Mouse (Mus musculus): ENCODE results near the gene Ipo13. TPM values are rescaled to one million over a fixed set of nuclear protein-coding genes. Genes with fewer than 3 reads are reported as not detected.

The Ipo13 gene
- total RNA-seq, 2 experiments from 2014 or later, result 222 to 284 TPM

DNA sequence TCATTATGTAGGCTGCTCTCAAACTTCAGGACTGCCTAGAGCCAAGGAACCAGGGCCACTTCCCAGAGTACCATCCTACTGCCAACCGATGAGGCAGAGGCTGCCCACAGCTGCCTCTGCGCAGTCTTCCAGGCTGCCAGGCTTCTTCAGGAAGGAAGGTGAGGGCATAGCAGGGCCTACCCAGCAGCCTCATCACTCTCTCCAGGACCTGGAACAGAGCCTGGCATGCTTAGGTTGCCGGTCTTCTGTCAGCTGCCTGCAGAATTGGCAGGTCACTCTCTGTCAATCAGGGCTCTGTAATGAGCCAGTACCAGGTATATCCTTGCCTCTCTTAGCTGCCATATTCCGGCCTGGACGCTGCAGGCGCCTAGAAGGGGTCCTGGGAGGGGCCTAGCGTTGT is 64.6 kb downstream of the Ipo13 start:
- intact Hi-C loops (cut with DNase I), result no loop called here

DNA sequence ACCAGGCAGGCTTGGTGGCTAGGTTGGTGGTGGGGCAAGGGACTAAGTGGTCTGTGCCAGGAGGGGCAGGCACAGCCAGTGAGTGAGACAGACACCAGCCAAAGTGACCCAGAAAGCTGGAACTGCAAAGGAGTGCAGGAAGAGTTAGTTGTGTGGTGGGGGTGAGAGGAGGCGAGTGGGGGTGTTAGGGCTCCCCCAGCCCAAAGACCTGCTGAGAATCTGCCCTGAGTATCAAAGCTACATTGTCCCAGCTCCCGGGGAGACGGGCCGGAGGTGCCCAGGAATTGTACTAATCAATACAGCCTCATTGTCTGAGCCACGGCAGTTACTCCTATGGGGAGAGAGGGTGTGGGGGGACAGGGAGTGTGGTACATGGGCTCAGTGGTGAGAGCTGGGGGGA is 65.3 kb downstream of the Ipo13 start:
- DNase-seq, result no peak
- intact Hi-C loops (cut with DNase I), result no loop called here

More for the DNA sequence above, 64.6 kb downstream of the Ipo13 start:
- peak in 1 of 2 experiments; percentile 42 for DNase-seq

DNA sequence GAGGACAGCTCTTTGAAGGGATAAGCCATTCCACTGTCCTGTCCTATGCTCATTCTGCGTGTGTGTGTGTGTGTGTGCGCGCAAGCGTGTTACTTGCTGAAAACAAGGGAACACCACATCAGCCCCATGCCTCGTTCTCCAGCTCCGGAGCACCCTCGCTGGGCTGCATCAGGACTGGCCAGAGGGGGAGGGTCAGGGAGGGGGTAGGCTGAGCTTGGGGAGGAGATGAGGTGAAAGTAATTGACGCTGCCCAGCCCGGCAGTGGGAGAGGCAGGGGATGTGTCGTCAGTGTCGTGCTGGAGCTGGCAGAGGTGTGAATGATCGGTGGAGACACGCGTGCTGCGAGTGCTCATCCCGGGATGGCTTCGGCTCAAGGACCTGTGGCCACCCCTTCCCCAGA is 65.7 kb downstream of the Ipo13 start:
- intact Hi-C loops (cut with DNase I), result no loop called here
- DNase-seq, result no peak

DNA sequence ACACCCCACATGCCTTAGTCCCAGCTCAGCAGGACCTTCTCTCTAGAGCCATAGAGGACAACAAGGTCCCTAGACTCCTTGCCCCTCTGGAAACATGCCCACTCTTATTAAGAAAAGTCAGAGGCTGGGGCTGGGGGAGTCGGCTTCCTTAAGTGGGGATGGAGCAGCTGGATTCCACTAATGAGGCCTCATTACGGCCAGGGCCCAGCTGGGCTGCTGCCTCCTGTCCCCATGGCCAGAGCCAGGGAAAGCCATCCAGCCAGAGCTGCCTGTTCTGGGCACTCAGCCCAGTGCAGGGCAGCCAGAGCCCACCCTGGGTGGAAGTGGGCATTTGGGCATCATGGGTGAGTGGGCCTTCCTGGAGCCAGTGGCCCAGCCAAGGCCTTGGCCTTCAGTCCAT is 67.8 kb downstream of the Ipo13 start:
- DNase-seq, result peak in 1 of 2 experiments; percentile 0
- intact Hi-C loops (cut with DNase I), result no loop called here

DNA sequence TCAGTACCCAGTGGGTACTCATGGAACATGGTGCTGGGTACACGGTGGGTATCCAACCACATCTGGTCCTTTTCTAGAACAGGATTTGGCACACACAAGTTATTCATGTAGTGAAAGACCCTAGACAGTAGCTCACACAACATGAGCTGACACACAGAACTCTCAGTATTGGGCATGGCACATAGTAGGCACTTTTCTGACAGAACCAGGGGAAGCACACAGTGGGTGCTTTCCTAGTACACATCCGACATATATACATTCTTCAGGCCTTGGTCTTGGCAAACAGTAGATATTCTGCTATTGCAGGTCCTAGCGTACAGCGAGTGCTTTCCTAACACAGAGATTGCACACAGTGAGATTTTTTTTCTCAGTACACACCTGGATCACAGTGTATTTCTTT is 68.5 kb downstream of the Ipo13 start:
- intact Hi-C loops (cut with DNase I), result no loop called here
- DNase-seq, result no peak

DNA sequence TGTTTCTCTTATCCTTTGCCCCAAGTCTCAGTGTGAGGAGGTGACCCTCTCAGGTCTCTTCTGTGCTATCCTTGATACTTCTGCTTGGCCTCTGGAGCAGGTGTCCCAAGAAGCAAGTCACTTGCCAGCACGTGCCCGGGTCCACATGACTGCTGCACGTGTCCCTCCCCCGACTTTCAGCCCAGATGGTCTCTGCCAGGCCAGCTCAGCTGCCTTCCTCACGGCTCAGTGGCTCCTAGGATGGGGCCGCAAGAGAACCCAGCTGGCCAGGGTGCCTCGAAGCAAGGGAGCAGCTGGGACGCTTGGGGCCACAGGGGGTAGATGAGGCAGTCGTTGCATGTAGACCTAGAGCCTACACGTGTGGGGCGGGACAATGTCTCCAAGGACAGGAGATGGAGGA is 69.5 kb downstream of the Ipo13 start:
- DNase-seq, result no peak
- intact Hi-C loops (cut with DNase I), result no loop called here

Other genes starting within 250 kb of the Ipo13 start
- gene Dmap1, start 232.7 kb downstream of the Ipo13 start, total RNA-seq (2021), result 10 to 100 TPM; 14.4 to 16.2 TPM
- gene Gm12845, start 190.6 kb downstream of the Ipo13 start, total RNA-seq (2021), result not detected
- gene Klf17, start 149.4 kb downstream of the Ipo13 start, total RNA-seq (2021), result not detected
- 1 to 10 TPM; 5.0 to 6.0 TPM for gene Slc6a9, start 80.5 kb downstream of the Ipo13 start, total RNA-seq (2021)
- under 1 TPM in 1 of 2 experiments, not detected in 1; 0.33 TPM for gene Ccdc24, start 42.4 kb downstream of the Ipo13 start, total RNA-seq (2021)
- gene B4galt2, start 31.5 kb downstream of the Ipo13 start, total RNA-seq (2021), result 1 to 10 TPM; 2.8 to 3.2 TPM
- gene Atp6v0b, start 27.7 kb downstream of the Ipo13 start, total RNA-seq (2021), result 10 to 100 TPM; 65.4 to 74.0 TPM
- 1 to 10 TPM; 1.4 to 2.6 TPM for gene Dph2, start 23.0 kb downstream of the Ipo13 start, total RNA-seq (2021)
- gene Artn, start 14.8 kb upstream of the Ipo13 start, total RNA-seq (2021), result under 1 TPM; 0.15 to 0.32 TPM
- gene St3gal3, start 219.9 kb upstream of the Ipo13 start, total RNA-seq (2021), result 10 to 100 TPM; 65.8 to 68.8 TPM